Comparison of ENCODE assay signal across 18 mouse cellular contexts in genomic region chr11:28955305-28955701, GRCm38 (mm10).
"Had no signal": no experiment of that assay in that cellular context is flagged by ENCODE, and none has a peak within 500 bp of the region (broad histone marks: within the 10 kb centered on the region; RNA-seq: fewer than 3 reads in every experiment).

No protein-coding gene starts in this region.

- H3K4me3 ChIP-seq: intestine, embryonic 15.5 days; layer of hippocampus, adult 2 months; limb, embryonic 15.5 days; midbrain, embryonic 12.5 days; midbrain, embryonic 15.5 days; neural tube, embryonic 12.5 days; neural tube, embryonic 15.5 days; stomach, embryonic 15.5 days had no signal

- H3K4me2 ChIP-seq: intestine, embryonic 15.5 days; limb, embryonic 15.5 days; liver, embryonic 11.5 days; midbrain, embryonic 12.5 days; midbrain, embryonic 15.5 days; neural tube, embryonic 12.5 days; neural tube, embryonic 15.5 days; stomach, embryonic 15.5 days had no signal

- ATAC-seq: hindbrain, embryonic 16.5 days; intestine, embryonic 15.5 days; liver, postnatal 0 days; midbrain, embryonic 15.5 days had no signal

- H3K36me3 ChIP-seq: intestine, embryonic 15.5 days; limb, embryonic 15.5 days; midbrain, embryonic 12.5 days; midbrain, embryonic 15.5 days; neural tube, embryonic 12.5 days; neural tube, embryonic 15.5 days; stomach, embryonic 15.5 days had no signal

- H3K4me1 ChIP-seq: intestine, embryonic 15.5 days; midbrain, embryonic 12.5 days; midbrain, embryonic 15.5 days; neural tube, embryonic 12.5 days; neural tube, embryonic 15.5 days; stomach, embryonic 15.5 days had no signal

- H3K9me3 ChIP-seq: intestine, embryonic 15.5 days; limb, embryonic 15.5 days; midbrain, embryonic 12.5 days; midbrain, embryonic 15.5 days; neural tube, embryonic 12.5 days; neural tube, embryonic 15.5 days; stomach, embryonic 15.5 days had no signal

- DNase-seq: layer of hippocampus, adult 9-11 months; liver, postnatal 0 days; right cerebral cortex, adult 18-20 months; right cerebral cortex, postnatal 14 days; right cerebral cortex, postnatal 4 days; thymus, postnatal 25 days had no signal

- H3K27ac ChIP-seq: intestine, embryonic 15.5 days; layer of hippocampus, adult 2 months; limb, embryonic 15.5 days; liver, embryonic 14.5 days; macrophage; midbrain, embryonic 12.5 days; midbrain, embryonic 15.5 days; neural tube, embryonic 12.5 days; neural tube, embryonic 15.5 days; stomach, embryonic 15.5 days had no signal

- H3K9ac ChIP-seq: intestine, embryonic 15.5 days; limb, embryonic 15.5 days; liver, embryonic 14.5 days; liver, postnatal 0 days; midbrain, embryonic 12.5 days; midbrain, embryonic 15.5 days; neural tube, embryonic 12.5 days; neural tube, embryonic 15.5 days; stomach, embryonic 15.5 days had no signal

- H3K27me3 ChIP-seq: intestine, embryonic 15.5 days; limb, embryonic 15.5 days; midbrain, embryonic 12.5 days; midbrain, embryonic 15.5 days; neural tube, embryonic 12.5 days; neural tube, embryonic 15.5 days; stomach, embryonic 15.5 days had no signal
